Mouse (Mus musculus) hindbrain, embryonic 15.5 days (tissue): Measurements from ENCODE around the gene Insm1. TPM values are rescaled to one million over a fixed set of nuclear protein-coding genes. Genes with fewer than 3 reads are reported as not detected.
A peak's percentile ranks its signal among the peaks of the same experiment; 100 is the strongest.

Source experiments
- ATAC-seq: fragments of 200-750 bp; cut with Nextera tagmentation; 2 replicates; pipeline ENCODE4 v1.8.0; 2017; ENCODE audit warnings: low read depth, moderate number of reproducible peaks, moderate TSS enrichment; ENCODE audit not compliant: low FRiP score
- H3K27ac ChIP-seq: fragments of 300-500 bp; sonication (generic); replicated peaks from 2 replicates; pipeline ENCODE4 v1.5.1; 2015; ENCODE audit warnings: mild to moderate bottlenecking, inconsistent platforms
- H3K27me3 ChIP-seq: fragments of 300-500 bp; sonication (generic); 2 replicates; pipeline ENCODE4 v1.6.1; 2015; ENCODE audit warnings: control low read depth, inconsistent platforms
- H3K36me3 ChIP-seq: fragments of 300-500 bp; sonication (generic); 2 replicates; pipeline ENCODE4 v1.6.1; 2015; ENCODE audit warnings: control low read depth, inconsistent platforms
- H3K4me1 ChIP-seq: fragments of 300-500 bp; sonication (generic); replicated peaks from 2 replicates; pipeline ENCODE4 v1.6.1; 2015; ENCODE audit warnings: control low read depth, inconsistent platforms
- H3K4me2 ChIP-seq: fragments of 300-500 bp; sonication (generic); 2 replicates; pipeline ENCODE4 v1.6.1; 2015; ENCODE audit warnings: moderate library complexity, mild to moderate bottlenecking, inconsistent platforms
- H3K4me3 ChIP-seq: fragments of 300-500 bp; sonication (generic); 2 replicates; pipeline ENCODE4 v1.5.1; 2015; ENCODE audit warnings: mild to moderate bottlenecking, inconsistent platforms
- H3K9ac ChIP-seq: fragments of 300-500 bp; sonication (generic); 2 replicates; pipeline ENCODE4 v1.6.1; 2015; ENCODE audit warnings: inconsistent platforms
- H3K9me3 ChIP-seq: fragments of 300-500 bp; sonication (generic); 2 replicates; pipeline ENCODE4 v1.6.1; 2016; ENCODE audit warnings: control low read depth, inconsistent platforms
- WGBS: fragments of 180-500 bp; shearing (Covaris S2); methylation state at CpG from one replicate; pipeline ENCODE4 v1.1.7; 2015; 5-methylcytosine and 5-hydroxymethylcytosine counted together
- polyA plus RNA-seq: library from polyadenylated mRNA; unstranded; fragments of >200 nt; fragmentation: Nextera tagmentation; extraction: Ambion mirVana; gene quantifications from 2 replicates; pipeline ENCODE4 v1.2.1, GENCODE M21; 2015

Insm1 gene
- polyA plus RNA-seq, 1 experiment from 2014 or later, result 3.8 TPM

- H3K27me3 ChIP-seq, result 0 out of 2 replicates have a peak, but pooled peaks cover 28% of the 10 kb centered on the region
- H3K27ac ChIP-seq, result peak overlapping the region; percentile 12; the same call in 1 of the 2 replicates
- no peaks in the 10 kb centered on the region for H3K9me3 ChIP-seq
- H3K4me2 ChIP-seq, result peak overlapping the region; percentile 58
- no peak overlapping the region; the same call in 1 of the 2 replicates for H3K4me3 ChIP-seq
- WGBS, result 2% methylated on average over 16 of the region's 16 CpGs
- H3K36me3 ChIP-seq, result no peaks in the 10 kb centered on the region
- no peak for ATAC-seq
- H3K4me1 ChIP-seq, result peaks cover 49% of the 10 kb centered on the region
- H3K9ac ChIP-seq, result no peak overlapping the region
Measured at GRCm38 (mm10) chr2:146217227-146217980, 4.3 kb upstream of the Insm1 start.

- Histone ChIP-seq H3K4me3 (peak overlapping the region; percentile 29), H3K4me2 (peak overlapping the region; percentile 58), H3K4me1 (peaks cover 55% of the 10 kb centered on the region), H3K36me3 (no peaks in the 10 kb centered on the region), H3K27me3 (0 out of 2 replicates have a peak, but pooled peaks cover 21% of the 10 kb centered on the region), H3K9me3 (no peaks in the 10 kb centered on the region), H3K27ac (peak overlapping the region; percentile 12; the same call in 1 of the 2 replicates), H3K9ac (peak overlapping the region; percentile 21; the same call in 1 of the 2 replicates)
- under 1% methylated on average over 40 of the region's 40 CpGs for WGBS
- ATAC-seq, result no peak
Measured at GRCm38 (mm10) chr2:146218161-146218691, 3.5 kb upstream of the Insm1 start.

GRCm38 (mm10) chr2:146218881-146219535 is 2.7 kb upstream of the Insm1 start:
- H3K27ac ChIP-seq, result no peak overlapping the region
- H3K9me3 ChIP-seq, result no peaks in the 10 kb centered on the region
- ATAC-seq, result no peak
- H3K9ac ChIP-seq, result no peak overlapping the region
- 5% methylated on average over 19 of the region's 19 CpGs for WGBS
- H3K4me3 ChIP-seq, result no peak overlapping the region
- 0 out of 2 replicates have a peak, but pooled peaks cover 21% of the 10 kb centered on the region for H3K27me3 ChIP-seq
- H3K4me1 ChIP-seq, result peaks cover 63% of the 10 kb centered on the region
- H3K4me2 ChIP-seq, result peak overlapping the region; percentile 58
- no peaks in the 10 kb centered on the region for H3K36me3 ChIP-seq

GRCm38 (mm10) chr2:146219791-146220190 is 1.9 kb upstream of the Insm1 start:
- ATAC-seq, result no peak
- no peak overlapping the region for H3K27ac ChIP-seq

GRCm38 (mm10) chr2:146220591-146221075 is 1.1 kb upstream of the Insm1 start:
- no peak for ATAC-seq
- no peaks in the 10 kb centered on the region for H3K36me3 ChIP-seq
- H3K27me3 ChIP-seq, result 0 out of 2 replicates have a peak, but pooled peaks cover 22% of the 10 kb centered on the region
- peaks cover 60% of the 10 kb centered on the region for H3K4me1 ChIP-seq
- peak overlapping the region; percentile 80 for H3K4me3 ChIP-seq
- no peaks in the 10 kb centered on the region for H3K9me3 ChIP-seq
- peak overlapping the region; percentile 91 for H3K27ac ChIP-seq
- peak overlapping the region; percentile 87 for H3K4me2 ChIP-seq
- H3K9ac ChIP-seq, result 0 out of 2 replicates have a peak overlapping the region, but pooled peaks have one; percentile 11
- WGBS, result 1% methylated on average over 24 of the region's 24 CpGs

More at GRCm38 (mm10) chr2:146219791-146220190, 1.9 kb upstream of the Insm1 start:
- H3K27me3 ChIP-seq, result 0 out of 2 replicates have a peak, but pooled peaks cover 21% of the 10 kb centered on the region
- H3K4me2 ChIP-seq, result 0 out of 2 replicates have a peak overlapping the region, but pooled peaks have one; percentile 58
- H3K4me1 ChIP-seq, result peaks cover 63% of the 10 kb centered on the region
- H3K36me3 ChIP-seq, result no peaks in the 10 kb centered on the region
- WGBS, result 11% methylated on average over 11 of the region's 11 CpGs
- H3K9me3 ChIP-seq, result no peaks in the 10 kb centered on the region
- H3K4me3 ChIP-seq, result no peak overlapping the region
- H3K9ac ChIP-seq, result no peak overlapping the region

- peak overlapping the region; percentile 91 for H3K27ac ChIP-seq
- peak overlapping the region; percentile 76 for H3K9ac ChIP-seq
- H3K4me2 ChIP-seq, result peak overlapping the region; percentile 87
- H3K36me3 ChIP-seq, result no peaks in the 10 kb centered on the region
- 0% methylated on average over 19 of the region's 44 CpGs for WGBS
- H3K4me1 ChIP-seq, result peaks cover 59% of the 10 kb centered on the region
- peaks cover 23% of the 10 kb centered on the region; the same call in 1 of the 2 replicates for H3K27me3 ChIP-seq
- peak; percentile 88 for ATAC-seq
- H3K9me3 ChIP-seq, result no peaks in the 10 kb centered on the region
- peak overlapping the region; percentile 80 for H3K4me3 ChIP-seq
Measured at GRCm38 (mm10) chr2:146221929-146222278, 183 bp downstream of the Insm1 start.

- peak overlapping the region; percentile 87 for H3K4me2 ChIP-seq
- H3K4me3 ChIP-seq, result peak overlapping the region; percentile 80
- peak overlapping the region; percentile 91 for H3K27ac ChIP-seq
- peak; percentile 46 for ATAC-seq
- H3K27me3 ChIP-seq, result peaks cover 29% of the 10 kb centered on the region
- H3K36me3 ChIP-seq, result no peaks in the 10 kb centered on the region
- H3K4me1 ChIP-seq, result peaks cover 55% of the 10 kb centered on the region
- H3K9ac ChIP-seq, result peak overlapping the region; percentile 76
- H3K9me3 ChIP-seq, result no peaks in the 10 kb centered on the region
- under 1% methylated on average over 110 of the region's 133 CpGs for WGBS
Measured at GRCm38 (mm10) chr2:146222279-146223175, 806 bp downstream of the Insm1 start.

- Histone ChIP-seq H3K27me3 (peaks cover 32% of the 10 kb centered on the region), H3K4me1 (peaks cover 47% of the 10 kb centered on the region)
- ATAC-seq, result 0 out of 2 replicates have a peak, but pooled peaks have one; percentile 2
Measured at GRCm38 (mm10) chr2:146223176-146223905, 1.6 kb downstream of the Insm1 start.

GRCm38 (mm10) chr2:146224141-146224540 is 2.4 kb downstream of the Insm1 start:
- no peak for ATAC-seq
- WGBS, result 7% methylated on average over 7 of the region's 7 CpGs
- peak overlapping the region; percentile 76 for H3K9ac ChIP-seq
- peaks cover 41% of the 10 kb centered on the region for H3K4me1 ChIP-seq
- H3K27ac ChIP-seq, result peak overlapping the region; percentile 91
- H3K4me2 ChIP-seq, result peak overlapping the region; percentile 87
- no peaks in the 10 kb centered on the region for H3K9me3 ChIP-seq
- H3K27me3 ChIP-seq, result peaks cover 31% of the 10 kb centered on the region
- peak overlapping the region; percentile 80 for H3K4me3 ChIP-seq
- no peaks in the 10 kb centered on the region for H3K36me3 ChIP-seq

More at GRCm38 (mm10) chr2:146223176-146223905, 1.6 kb downstream of the Insm1 start:
- peak overlapping the region; percentile 80 for H3K4me3 ChIP-seq
- H3K4me2 ChIP-seq, result peak overlapping the region; percentile 87
- H3K27ac ChIP-seq, result peak overlapping the region; percentile 91
- H3K36me3 ChIP-seq, result no peaks in the 10 kb centered on the region
- WGBS, result under 1% methylated on average over 75 of the region's 75 CpGs
- no peaks in the 10 kb centered on the region for H3K9me3 ChIP-seq
- H3K9ac ChIP-seq, result peak overlapping the region; percentile 76

GRCm38 (mm10) chr2:146225818-146226217 is 4.1 kb downstream of the Insm1 start:
- peaks cover 32% of the 10 kb centered on the region for H3K4me1 ChIP-seq
- no peaks in the 10 kb centered on the region for H3K36me3 ChIP-seq
- WGBS, result 8% methylated on average over 6 of the region's 6 CpGs
- H3K9ac ChIP-seq, result no peak overlapping the region
- H3K4me2 ChIP-seq, result peak overlapping the region; percentile 87
- no peaks in the 10 kb centered on the region for H3K9me3 ChIP-seq
- H3K4me3 ChIP-seq, result peak overlapping the region; percentile 29; the same call in 1 of the 2 replicates
- 0 out of 2 replicates have a peak overlapping the region, but pooled peaks have one; percentile 22 for H3K27ac ChIP-seq
- peaks cover 27% of the 10 kb centered on the region for H3K27me3 ChIP-seq
- ATAC-seq, result no peak
